Mouse (Mus musculus) C2C12 (cell line): ENCODE results near the gene Rhebl1.

Experiments used
- CTCF ChIP-seq: IDR thresholded peaks from one replicate; pipeline ENCODE4 v1.5.1; 2011; ENCODE audit not compliant: control insufficient read depth, insufficient read depth, insufficient read length
- MYOG ChIP-seq: IDR thresholded peaks from one replicate; pipeline ENCODE4 v1.6.1; 2011; ENCODE audit not compliant: control insufficient read depth, insufficient read length; ENCODE audit errors: extremely low read depth

DNA sequence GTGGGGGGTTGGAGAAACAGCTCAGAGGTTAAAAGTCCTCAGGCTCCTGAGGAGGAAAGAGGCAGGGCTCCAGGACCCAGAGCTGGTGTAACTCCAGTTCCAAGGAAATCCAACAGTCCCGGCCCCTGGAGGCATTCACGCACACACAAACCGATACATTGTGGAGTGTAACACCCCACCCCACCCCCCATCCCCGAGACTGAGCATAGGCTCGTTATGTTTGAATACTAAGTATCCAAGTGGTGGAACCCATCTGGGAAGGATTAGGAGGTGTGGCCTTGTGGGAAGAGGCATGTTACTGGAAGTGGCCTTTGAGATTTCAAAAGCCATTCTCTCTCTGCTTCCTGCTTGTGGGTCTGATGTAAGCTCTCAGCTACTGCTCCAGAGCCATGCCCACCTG, 27.2 kb upstream of the Rhebl1 start:
- TF ChIP-seq CTCF, result no peak
- TF ChIP-seq MYOG, result no peak
